Mouse (Mus musculus): ENCODE measurements around the gene Lama4.

- TF ChIP-seq CTCF (IDR thresholded peaks at IDR 0.05; ENCODE audit: control insufficient read depth, insufficient read depth, insufficient replicate concordance, low read depth, low read length) (no peak), POLR2A (IDR thresholded peaks at IDR 0.05; ENCODE audit: control insufficient read depth, low read depth, low read length) (no peak)
Observed at GRCm38 (mm10) chr10:39029297-39030147, 64.2 kb downstream of the Lama4 start.

All from testis, adult 2 months (tissue).